Mouse (Mus musculus): ENCODE results near the gene Prss23. TPM values are rescaled to one million over a fixed set of nuclear protein-coding genes. Genes with fewer than 3 reads are reported as not detected.

Prss23 gene
- polyA plus RNA-seq, 1 experiment: not detected

DNA sequence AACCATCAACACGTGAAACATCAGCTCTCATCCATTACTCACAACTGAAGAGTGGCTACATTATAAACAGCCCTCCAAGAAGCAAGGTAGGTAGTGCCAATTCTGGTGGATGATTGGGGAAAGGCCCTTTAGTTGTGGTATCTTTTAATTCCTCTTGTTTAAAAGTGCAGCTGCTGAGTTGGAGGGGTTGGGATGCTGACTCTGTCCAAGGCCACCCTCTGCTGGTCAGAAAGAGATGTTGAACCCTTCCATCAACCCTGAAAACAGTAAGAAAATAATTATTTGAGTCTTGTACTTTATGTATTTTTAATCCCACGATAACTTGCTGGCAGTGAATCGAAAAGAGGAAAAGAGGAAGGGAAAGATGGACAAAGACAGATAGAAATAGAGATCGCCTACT, 53.5 kb downstream of the Prss23 start:
- Histone ChIP-seq H3K4me3 (replicated peaks) (no peak overlapping the region), H3K4me1 (no peaks in the 10 kb centered on the region), H3K36me3 (replicated peaks; ENCODE audit: low read length) (no peaks in the 10 kb centered on the region), H3K9me3 (no peaks in the 10 kb centered on the region), H3K27me3 (replicated peaks) (peaks cover 12% of the 10 kb centered on the region)
- TF ChIP-seq FLI1 (IDR thresholded peaks at IDR 0.05; ENCODE audit: low read length) (no peak), GATA1 (IDR thresholded peaks at IDR 0.05; ENCODE audit: borderline replicate concordance, low read length) (no peak)

DNA sequence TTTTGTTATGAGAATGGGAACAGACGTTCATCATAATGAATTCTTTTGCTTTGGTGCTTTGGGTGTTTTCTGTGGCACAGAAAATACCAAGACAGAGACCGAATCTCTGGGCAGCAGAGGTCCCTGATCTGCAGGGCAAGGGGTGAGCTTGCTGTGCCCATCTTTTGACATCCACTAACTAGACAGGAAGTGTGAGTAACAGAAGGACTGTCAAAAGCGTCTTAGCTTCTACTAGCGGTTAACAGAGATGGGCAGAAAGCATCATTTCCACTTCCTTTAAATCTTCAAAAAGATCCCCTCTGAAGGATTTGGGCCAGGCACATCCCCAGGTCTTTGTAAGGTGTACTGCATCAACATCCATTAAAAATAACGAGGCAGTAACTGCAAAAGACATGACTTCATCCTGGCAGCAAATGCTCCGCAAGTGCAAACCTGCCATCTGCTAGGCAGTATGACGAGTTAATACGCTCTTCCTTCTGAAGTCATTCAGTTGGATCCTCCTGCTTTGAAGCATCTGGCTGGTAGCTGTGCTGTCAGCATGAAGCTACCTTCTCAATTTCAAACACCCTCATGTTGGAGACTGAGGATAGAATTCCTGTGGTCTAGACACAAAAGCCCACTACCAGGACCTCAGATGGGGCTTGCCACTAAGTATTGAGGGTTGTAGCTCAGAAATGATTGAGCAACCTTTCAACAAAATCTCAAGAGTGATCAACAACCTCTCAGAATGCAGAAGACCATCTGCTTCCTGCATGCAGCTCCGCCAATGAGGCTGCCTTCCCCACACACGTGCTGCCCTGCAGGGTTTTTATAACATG, 63.0 kb downstream of the Prss23 start:
- no peaks in the 10 kb centered on the region for H3K36me3 ChIP-seq (replicated peaks; ENCODE audit: low read length)
- H3K4me1 ChIP-seq: no peaks in the 10 kb centered on the region
- H3K9me3 ChIP-seq: no peaks in the 10 kb centered on the region
- H3K27me3 ChIP-seq (replicated peaks): no peaks in the 10 kb centered on the region
- TF ChIP-seq GATA1 (IDR thresholded peaks at IDR 0.05; ENCODE audit: borderline replicate concordance, low read length) (no peak), FLI1 (IDR thresholded peaks at IDR 0.05; ENCODE audit: low read length) (no peak)
- H3K4me3 ChIP-seq (replicated peaks): no peak overlapping the region

GRCm38 (mm10) chr7:89463246-89463645, 63.7 kb downstream of the Prss23 start:
- H3K27me3 ChIP-seq (replicated peaks): no peaks in the 10 kb centered on the region
- H3K36me3 ChIP-seq (replicated peaks; ENCODE audit: low read length): no peaks in the 10 kb centered on the region
- TF ChIP-seq GATA1 (IDR thresholded peaks at IDR 0.05; ENCODE audit: borderline replicate concordance, low read length) (no peak), FLI1 (IDR thresholded peaks at IDR 0.05; ENCODE audit: low read length) (no peak)
- H3K9me3 ChIP-seq: no peaks in the 10 kb centered on the region
- H3K4me3 ChIP-seq (replicated peaks): no peak overlapping the region
- H3K4me1 ChIP-seq: no peaks in the 10 kb centered on the region

- no peaks in the 10 kb centered on the region for H3K9me3 ChIP-seq
- no peaks in the 10 kb centered on the region for H3K27me3 ChIP-seq (replicated peaks)
- H3K4me3 ChIP-seq (replicated peaks): no peak overlapping the region
- H3K4me1 ChIP-seq: no peaks in the 10 kb centered on the region
- H3K36me3 ChIP-seq (replicated peaks; ENCODE audit: low read length): no peaks in the 10 kb centered on the region
- TF ChIP-seq GATA1 (IDR thresholded peaks at IDR 0.05; ENCODE audit: borderline replicate concordance, low read length) (no peak), FLI1 (IDR thresholded peaks at IDR 0.05; ENCODE audit: low read length) (no peak)
Measured at GRCm38 (mm10) chr7:89462646-89463207, 64.3 kb downstream of the Prss23 start.

DNA sequence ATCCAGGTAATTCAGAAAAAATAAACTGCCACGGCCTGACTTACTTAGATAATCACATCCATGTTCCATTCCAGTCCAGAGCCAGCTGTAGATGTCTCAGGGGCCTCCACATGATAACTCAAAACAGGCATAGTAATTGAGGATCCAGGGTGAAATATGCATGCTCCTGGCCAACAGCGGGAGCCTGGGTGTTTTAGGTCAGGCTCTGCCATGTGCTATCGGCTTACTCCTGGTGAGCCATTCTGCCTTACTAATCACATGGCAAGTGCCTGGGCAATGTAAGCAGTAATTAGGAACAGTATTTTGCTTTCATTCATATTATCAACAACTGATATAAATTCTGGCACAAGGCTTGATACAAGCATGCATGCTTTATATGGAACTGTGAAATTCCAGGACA, 65.6 kb downstream of the Prss23 start:
- no peaks in the 10 kb centered on the region for H3K9me3 ChIP-seq
- H3K36me3 ChIP-seq (replicated peaks; ENCODE audit: low read length): no peaks in the 10 kb centered on the region
- no peaks in the 10 kb centered on the region for H3K27me3 ChIP-seq (replicated peaks)
- TF ChIP-seq FLI1 (IDR thresholded peaks at IDR 0.05; ENCODE audit: low read length): no peak
- no peak for TF ChIP-seq GATA1 (IDR thresholded peaks at IDR 0.05; ENCODE audit: borderline replicate concordance, low read length)
- no peak overlapping the region for H3K4me3 ChIP-seq (replicated peaks)
- no peaks in the 10 kb centered on the region for H3K4me1 ChIP-seq

DNA sequence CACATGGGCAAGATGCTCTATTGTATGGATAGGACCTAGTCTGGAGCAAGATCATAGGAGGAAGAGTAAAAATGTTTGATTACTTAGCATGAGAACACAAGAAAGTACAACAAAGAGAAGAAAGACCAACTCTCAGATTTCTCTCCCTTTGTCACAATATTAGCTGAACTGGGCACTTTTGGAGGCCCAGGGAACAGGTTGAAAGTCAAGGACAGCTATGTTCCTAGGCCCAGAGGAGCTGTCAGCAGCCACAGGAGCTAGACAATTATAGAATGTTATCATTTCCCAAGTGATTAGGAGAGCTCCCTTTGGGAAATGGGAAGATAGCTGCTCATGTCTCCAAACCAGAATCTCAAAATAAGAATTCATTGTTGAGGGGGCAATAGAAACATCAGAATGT, 66.1 kb downstream of the Prss23 start:
- Histone ChIP-seq H3K27me3 (replicated peaks) (no peaks in the 10 kb centered on the region), H3K9me3 (no peaks in the 10 kb centered on the region), H3K36me3 (replicated peaks; ENCODE audit: low read length) (no peaks in the 10 kb centered on the region), H3K4me1 (no peaks in the 10 kb centered on the region), H3K4me3 (replicated peaks) (no peak overlapping the region)
- TF ChIP-seq FLI1 (IDR thresholded peaks at IDR 0.05; ENCODE audit: low read length) (no peak), GATA1 (IDR thresholded peaks at IDR 0.05; ENCODE audit: borderline replicate concordance, low read length) (no peak)

GRCm38 (mm10) chr7:89459691-89460090, 67.3 kb downstream of the Prss23 start:
- no peaks in the 10 kb centered on the region for H3K4me1 ChIP-seq
- TF ChIP-seq FLI1 (IDR thresholded peaks at IDR 0.05; ENCODE audit: low read length) (no peak), GATA1 (IDR thresholded peaks at IDR 0.05; ENCODE audit: borderline replicate concordance, low read length) (no peak)
- no peaks in the 10 kb centered on the region for H3K27me3 ChIP-seq (replicated peaks)
- no peak overlapping the region for H3K4me3 ChIP-seq (replicated peaks)
- no peaks in the 10 kb centered on the region for H3K36me3 ChIP-seq (replicated peaks; ENCODE audit: low read length)
- H3K9me3 ChIP-seq: no peaks in the 10 kb centered on the region

Other genes with a start within 250 kb of the Prss23 start
- 0.44 and 19.0 TPM in 2 replicates for gene Tmem135, start 123.0 kb downstream of the Prss23 start, polyA plus RNA-seq (2012; ENCODE audit: insufficient read depth, low replicate concordance)
- gene Fzd4, start 122.8 kb downstream of the Prss23 start, polyA plus RNA-seq (2012; ENCODE audit: insufficient read depth, low replicate concordance): 0.09 and 0.40 TPM in 2 replicates
- not detected in 2 replicates for gene Me3, start 105.2 kb upstream of the Prss23 start, polyA plus RNA-seq (2012; ENCODE audit: insufficient read depth, low replicate concordance)